Mouse (Mus musculus): ENCODE data around the gene 9330159F19Rik.

GRCm38 (mm10) chr10:29173778-29174177, 37.6 kb upstream of the 9330159F19Rik start:
- no peak for TF ChIP-seq CTCF (IDR thresholded peaks at IDR 0.05; ENCODE audit: low read depth, low read length)
- TF ChIP-seq TAL1 (conservative IDR thresholded peaks at IDR 0.05; ENCODE audit: low read depth, low read length) = no peak
- no peak for TF ChIP-seq GATA1 (IDR thresholded peaks at IDR 0.05; ENCODE audit: borderline replicate concordance, low read length)
